Mouse (Mus musculus): ENCODE data around the gene Sugp2. TPM values are rescaled to one million over a fixed set of nuclear protein-coding genes. Genes with fewer than 3 reads are reported as not detected.

The Sugp2 gene
- total RNA-seq, 2 experiments from 2014 or later: 45.7 to 53.8 TPM

DNA sequence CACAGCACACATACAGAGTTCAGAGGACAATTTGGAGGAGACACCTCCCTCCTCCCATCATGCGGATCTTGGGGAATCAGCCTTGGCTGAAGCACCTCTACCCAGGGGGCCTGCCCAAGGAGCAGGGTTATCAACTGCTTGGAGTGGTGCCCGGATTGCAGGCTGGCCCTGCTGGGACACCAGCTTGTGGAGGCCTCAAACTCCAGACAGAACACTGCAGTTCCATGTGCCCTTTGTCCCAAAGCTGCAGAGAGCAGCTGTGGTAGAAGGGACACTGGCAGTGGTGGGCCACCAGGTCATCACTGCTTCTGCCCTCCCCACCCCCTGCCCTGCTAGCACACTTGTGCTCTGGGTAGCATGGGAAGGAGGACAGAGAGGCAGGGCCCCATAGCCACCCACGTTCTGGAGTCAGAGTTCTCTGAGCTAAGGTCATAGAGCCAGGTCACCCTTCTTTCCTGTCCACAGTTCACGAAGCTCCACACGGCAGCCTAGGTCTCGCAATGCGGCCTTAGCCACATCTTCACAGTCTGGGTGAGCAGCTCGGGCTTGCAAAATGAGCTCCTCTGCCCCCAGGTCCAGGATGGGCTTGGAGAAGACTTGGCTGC is 13.7 kb upstream of the Sugp2 start:
- no peak for ATAC-seq (replicated peaks; ENCODE audit: poor library complexity)

DNA sequence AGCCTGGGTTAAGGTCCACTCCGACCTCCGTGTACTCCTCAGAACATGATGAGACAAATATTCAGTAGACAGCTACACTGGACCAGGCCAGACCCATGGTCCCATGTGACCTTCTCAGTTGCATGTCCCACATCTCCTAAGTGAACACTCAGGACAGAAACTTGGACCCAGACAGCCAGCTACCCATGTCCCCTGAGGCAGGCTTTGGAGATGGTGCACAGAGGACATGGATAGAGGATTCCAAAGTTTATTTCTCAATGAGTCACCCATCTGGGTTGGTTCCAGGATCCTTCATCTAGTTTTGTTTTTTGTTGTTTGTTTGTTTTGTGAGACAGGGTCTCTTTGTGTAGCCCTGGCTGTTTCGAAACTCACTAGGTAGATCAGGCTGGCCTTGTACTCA is 13.1 kb upstream of the Sugp2 start:
- no peak for ATAC-seq (replicated peaks; ENCODE audit: poor library complexity)

GRCm38 (mm10) chr8:70222041-70222440 is 12.0 kb upstream of the Sugp2 start:
- ATAC-seq (replicated peaks; ENCODE audit: poor library complexity): no peak

DNA sequence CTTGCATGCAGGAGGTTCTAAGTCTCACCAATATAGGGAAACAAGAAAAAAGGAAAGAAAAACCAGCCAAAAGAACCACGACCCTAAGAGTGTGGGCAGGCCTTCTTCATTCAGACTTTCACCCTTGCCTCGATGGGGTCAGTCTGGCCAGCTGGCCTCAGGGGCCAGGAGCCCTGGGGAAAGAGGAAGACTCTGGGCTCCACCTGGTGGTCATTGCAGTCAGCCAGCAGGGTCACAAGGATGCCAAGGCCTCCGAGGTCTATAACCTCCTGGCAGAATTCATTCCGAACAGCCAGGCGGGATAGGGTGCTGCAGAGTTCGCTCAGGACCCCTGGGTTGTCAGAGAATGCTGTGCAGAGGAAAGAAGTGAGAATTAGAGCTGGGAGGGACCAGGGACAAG is 10.7 kb upstream of the Sugp2 start:
- peak; percentile 60; the same call in 1 of the 2 replicates for ATAC-seq (replicated peaks; ENCODE audit: poor library complexity)

- no peak for ATAC-seq (replicated peaks; ENCODE audit: poor library complexity)
Observed at GRCm38 (mm10) chr8:70227997-70228396, 6.0 kb upstream of the Sugp2 start.

GRCm38 (mm10) chr8:70230837-70231236 is 3.2 kb upstream of the Sugp2 start:
- no peak for ATAC-seq (replicated peaks; ENCODE audit: poor library complexity)

DNA sequence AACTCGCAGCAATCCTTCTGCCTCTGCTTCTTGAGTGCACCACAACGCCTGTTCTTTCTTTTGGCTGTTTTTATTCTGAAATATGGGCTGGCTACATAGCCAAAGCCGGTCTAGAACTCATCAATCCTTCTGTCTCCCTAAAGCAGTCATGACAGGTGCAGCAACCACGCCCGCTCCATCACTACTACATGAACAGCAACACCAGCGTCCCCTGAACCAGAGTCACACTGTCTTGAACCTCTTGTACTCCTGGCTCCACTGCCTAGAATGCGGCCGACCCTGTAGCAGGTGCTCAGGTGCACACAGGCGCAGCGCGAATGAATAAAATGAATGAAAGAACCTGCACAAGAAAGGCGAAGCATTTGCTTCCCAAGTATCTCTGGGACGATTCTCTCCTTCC is 420 bp upstream of the Sugp2 start:
- no peak for ATAC-seq (replicated peaks; ENCODE audit: poor library complexity)

GRCm38 (mm10) chr8:70234781-70235128 is 729 bp downstream of the Sugp2 start:
- no peak for ATAC-seq (replicated peaks; ENCODE audit: poor library complexity)

GRCm38 (mm10) chr8:70237842-70238241 is 3.8 kb downstream of the Sugp2 start:
- peak; percentile 56 for ATAC-seq (replicated peaks; ENCODE audit: poor library complexity)

GRCm38 (mm10) chr8:70240642-70241041 is 6.6 kb downstream of the Sugp2 start:
- 0 out of 2 replicates have a peak, but pooled peaks have one; percentile 25 for ATAC-seq (replicated peaks; ENCODE audit: poor library complexity)

DNA sequence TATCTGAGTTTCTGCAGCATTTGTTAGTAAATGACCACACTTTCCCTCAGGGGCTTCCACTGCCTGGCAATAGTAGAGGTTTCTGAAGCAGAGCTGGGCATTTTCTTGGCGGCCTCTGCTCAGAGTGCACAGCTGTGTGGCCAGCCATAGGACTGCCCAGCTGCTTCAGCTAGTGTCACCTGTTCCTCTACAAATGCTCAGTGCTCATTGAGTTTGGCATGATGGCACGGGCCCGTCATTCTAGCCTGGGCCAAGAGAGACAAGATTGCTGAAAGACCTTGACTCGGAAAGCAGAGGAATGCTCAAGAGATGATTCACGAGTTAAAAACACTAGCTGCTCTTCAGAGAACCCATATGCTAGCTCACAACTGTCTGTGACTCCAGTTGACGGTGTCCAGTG is 12.6 kb downstream of the Sugp2 start:
- ATAC-seq (replicated peaks; ENCODE audit: poor library complexity): no peak

DNA sequence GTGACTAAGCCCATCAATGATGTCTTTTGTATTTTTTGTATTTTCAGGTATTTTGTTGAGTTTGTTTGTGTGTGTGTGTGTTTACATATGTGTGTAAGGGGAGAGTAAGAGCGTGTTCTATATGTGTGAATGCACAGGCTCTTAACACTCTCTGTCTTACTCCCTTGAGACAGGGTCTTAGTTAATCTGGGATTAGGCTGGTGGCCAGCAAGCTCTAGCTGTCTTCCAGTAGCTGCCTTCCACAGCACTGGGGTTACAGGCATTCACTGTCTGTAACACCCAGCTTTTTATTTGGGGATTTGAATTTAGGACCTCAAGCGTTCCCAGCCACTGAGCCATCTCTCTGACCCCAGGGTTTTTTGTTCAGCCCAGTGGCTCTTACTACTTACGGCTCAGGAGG is 13.8 kb downstream of the Sugp2 start:
- no peak for ATAC-seq (replicated peaks; ENCODE audit: poor library complexity)

DNA sequence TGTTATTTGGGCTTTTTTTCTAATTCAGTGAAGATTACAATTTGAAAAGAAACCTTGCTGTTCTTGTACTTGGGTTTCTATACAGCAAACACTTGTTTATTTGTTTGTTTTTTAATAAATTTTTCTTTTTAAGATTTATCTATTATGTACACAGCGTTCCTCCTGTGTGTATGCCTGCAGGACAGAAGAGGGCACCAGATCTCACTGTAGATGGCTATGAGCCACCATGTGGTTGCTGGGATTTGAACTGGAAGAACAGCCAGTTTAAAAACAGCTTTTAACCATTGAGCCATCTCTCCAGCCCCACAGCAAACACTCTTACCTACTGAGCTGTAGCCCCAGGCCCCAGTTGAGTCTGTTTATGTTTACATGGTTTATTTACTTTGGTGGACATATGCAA is 20.6 kb downstream of the Sugp2 start:
- ATAC-seq (replicated peaks; ENCODE audit: poor library complexity): no peak

- ATAC-seq (replicated peaks; ENCODE audit: poor library complexity): no peak
Observed at GRCm38 (mm10) chr8:70257456-70257855, 23.4 kb downstream of the Sugp2 start.

DNA sequence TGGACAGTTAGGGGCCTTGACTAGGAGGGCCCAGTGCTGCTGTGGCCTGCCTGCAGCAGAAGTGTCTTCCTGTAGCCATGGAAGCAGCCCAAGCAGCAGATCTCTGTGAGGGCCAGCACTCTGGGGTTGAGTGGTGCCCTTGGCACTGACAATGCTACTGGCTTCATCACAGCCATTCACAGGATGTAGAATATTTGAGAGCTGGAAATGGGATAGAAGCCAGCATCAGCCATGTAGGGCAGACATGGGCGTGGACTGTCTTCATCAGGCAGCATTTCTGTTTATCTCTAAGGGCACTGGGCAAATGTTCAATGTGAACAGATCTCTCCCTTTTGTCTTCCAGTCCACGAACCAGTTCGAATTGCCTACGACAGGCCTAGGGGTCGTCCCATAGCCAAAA is 24.6 kb downstream of the Sugp2 start:
- ATAC-seq (replicated peaks; ENCODE audit: poor library complexity): peak; percentile 69

DNA sequence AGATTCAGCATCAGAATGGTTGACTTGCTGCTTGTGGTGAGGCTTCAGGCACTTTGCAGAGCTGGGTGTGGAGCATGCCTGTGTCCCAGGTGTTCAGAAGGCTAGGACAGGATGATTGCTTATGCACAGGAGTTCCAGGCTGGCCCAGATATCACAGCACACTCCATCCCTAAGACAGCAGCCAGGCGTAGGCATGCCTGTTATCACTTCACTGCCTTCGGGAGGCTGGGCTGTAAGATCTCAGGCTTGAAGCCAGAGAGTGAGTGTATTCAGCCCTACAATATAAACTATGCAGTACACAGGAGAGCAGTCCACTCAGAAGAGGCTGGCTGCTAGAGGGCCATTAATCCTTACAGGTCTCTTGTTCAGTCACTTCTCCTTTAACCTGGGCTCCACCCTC is 25.0 kb downstream of the Sugp2 start:
- ATAC-seq (replicated peaks; ENCODE audit: poor library complexity): peak; percentile 77

DNA sequence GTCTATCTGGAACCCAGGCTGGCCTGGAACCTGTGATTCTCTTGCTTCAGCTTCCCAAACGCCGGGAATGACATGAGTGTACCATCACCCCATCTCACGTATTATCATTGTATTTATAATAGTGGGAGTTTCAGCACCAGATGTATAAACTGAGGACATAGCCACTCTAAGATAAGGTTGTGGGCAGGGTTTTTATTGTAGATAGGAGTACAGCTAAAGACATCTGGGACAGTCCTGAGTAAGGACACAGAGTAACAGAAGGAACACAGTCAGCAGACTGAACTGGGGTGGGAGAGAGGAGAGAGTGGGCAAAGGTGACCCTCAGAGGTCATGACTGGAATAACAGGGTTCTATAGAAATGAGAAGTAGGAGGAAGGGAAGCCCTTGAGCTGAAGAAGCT is 33.6 kb downstream of the Sugp2 start:
- peak; percentile 46 for ATAC-seq (replicated peaks; ENCODE audit: poor library complexity)

- peak; percentile 1; the same call in 1 of the 2 replicates for ATAC-seq (replicated peaks; ENCODE audit: poor library complexity)
Observed at GRCm38 (mm10) chr8:70268311-70268710, 34.3 kb downstream of the Sugp2 start.

DNA sequence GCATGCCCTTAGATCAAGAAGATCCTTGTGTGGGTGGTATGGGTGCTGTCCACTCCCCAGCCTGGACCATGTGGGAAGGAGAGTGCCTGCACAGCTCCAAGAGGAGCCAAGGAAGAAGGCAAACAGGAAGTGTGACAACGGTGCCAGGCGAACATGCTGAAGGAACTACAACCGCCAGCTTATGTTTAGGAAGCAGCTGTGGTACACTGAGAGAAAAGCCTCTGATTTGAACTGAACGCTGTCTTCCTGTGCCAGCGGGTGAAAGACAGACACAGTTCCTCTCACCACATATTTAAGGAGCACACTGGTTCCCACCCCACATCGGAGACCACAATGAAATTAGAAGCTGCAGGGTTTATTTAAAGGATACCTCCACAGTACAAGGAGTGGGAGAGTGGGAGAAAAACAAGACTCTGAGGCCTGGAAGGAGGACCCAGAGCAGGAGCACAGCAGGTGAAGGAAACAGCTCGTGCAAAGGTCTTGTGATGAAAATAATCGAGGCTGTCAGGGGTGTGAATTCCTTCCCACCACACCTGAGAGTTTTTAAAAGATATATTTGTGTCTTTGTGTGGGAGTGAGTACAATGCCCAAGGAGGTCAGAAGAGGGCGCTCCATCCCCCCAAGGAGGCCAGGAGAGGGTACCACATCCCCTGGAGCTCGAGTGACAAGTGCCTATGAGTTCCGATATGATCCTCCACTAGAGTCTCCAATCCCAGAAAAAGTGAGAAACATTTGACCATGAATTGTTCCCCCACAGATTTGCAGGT is 35.0 kb downstream of the Sugp2 start:
- peak; percentile 49 for ATAC-seq (replicated peaks; ENCODE audit: poor library complexity)

- peak; percentile 62 for ATAC-seq (replicated peaks; ENCODE audit: poor library complexity)
Observed at GRCm38 (mm10) chr8:70272949-70273348, 38.9 kb downstream of the Sugp2 start.

DNA sequence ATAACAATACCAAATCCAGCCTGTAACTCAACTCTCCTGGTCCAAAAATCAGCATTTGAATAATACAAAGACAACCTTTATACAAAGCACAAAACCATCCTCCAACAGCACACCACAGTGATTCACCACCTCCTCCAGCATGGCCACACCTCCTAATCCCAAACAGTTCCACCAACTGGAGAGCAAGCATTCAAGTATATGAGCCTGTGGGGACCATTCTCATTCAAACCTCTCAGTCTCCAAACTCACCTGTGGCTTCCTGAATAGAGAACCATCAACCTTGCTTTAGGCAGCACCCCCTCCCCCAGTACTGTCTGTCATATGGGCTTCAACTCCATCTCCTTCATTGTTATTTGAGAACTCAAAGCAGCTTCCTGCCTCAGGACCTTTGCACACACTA is 40.3 kb downstream of the Sugp2 start:
- ATAC-seq (replicated peaks; ENCODE audit: poor library complexity): no peak

DNA sequence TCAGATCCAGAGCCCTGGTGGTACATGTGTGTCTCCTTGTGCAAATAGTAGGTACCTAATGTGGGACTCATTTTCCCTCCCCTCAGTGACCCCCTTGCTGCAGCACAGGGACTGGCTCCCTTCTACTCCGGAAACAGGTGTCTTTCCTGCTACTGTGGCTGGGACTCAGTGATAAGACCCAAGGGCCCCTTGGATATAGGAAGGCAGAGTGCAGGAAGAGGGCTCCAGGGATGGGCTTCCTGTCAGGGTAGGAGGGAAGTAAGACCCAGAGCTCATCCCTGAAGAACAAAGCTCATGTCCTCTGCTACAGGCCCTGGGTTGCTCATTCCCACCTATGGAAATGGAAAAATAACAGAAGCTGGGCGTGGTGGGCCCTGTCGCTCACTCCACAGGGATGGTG is 42.5 kb downstream of the Sugp2 start:
- peak; percentile 53 for ATAC-seq (replicated peaks; ENCODE audit: poor library complexity)

DNA sequence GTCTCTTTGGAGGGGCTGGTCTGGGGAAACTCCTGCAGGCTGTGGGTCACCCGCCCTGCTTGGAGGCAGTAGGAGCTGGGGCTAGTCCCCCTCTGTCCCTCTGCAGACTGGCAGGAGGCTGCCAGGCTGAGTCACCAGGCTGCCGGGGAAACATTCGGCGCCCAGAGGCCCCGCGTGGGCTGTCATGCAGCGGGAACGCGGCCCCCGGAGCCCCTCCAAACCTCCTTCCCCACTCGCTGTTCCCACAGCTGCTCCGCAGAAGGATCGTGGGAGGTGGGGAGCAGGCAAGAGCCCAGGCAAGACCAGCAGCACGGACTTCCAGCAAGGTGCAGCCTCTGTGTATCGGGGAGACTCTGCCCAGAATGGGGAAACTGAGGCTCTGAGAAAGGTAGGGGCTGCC is 44.1 kb downstream of the Sugp2 start:
- no peak for ATAC-seq (replicated peaks; ENCODE audit: poor library complexity)

Data from megakaryocyte progenitor cell, adult 5-6 weeks (primary cell).